Mouse (Mus musculus): ENCODE data around the gene Efcab7. TPM values are rescaled to one million over a fixed set of nuclear protein-coding genes. Genes with fewer than 3 reads are reported as not detected.

Gene Efcab7
- not detected in 2 replicates for polyA plus RNA-seq (2012; ENCODE audit: low replicate concordance)

DNA sequence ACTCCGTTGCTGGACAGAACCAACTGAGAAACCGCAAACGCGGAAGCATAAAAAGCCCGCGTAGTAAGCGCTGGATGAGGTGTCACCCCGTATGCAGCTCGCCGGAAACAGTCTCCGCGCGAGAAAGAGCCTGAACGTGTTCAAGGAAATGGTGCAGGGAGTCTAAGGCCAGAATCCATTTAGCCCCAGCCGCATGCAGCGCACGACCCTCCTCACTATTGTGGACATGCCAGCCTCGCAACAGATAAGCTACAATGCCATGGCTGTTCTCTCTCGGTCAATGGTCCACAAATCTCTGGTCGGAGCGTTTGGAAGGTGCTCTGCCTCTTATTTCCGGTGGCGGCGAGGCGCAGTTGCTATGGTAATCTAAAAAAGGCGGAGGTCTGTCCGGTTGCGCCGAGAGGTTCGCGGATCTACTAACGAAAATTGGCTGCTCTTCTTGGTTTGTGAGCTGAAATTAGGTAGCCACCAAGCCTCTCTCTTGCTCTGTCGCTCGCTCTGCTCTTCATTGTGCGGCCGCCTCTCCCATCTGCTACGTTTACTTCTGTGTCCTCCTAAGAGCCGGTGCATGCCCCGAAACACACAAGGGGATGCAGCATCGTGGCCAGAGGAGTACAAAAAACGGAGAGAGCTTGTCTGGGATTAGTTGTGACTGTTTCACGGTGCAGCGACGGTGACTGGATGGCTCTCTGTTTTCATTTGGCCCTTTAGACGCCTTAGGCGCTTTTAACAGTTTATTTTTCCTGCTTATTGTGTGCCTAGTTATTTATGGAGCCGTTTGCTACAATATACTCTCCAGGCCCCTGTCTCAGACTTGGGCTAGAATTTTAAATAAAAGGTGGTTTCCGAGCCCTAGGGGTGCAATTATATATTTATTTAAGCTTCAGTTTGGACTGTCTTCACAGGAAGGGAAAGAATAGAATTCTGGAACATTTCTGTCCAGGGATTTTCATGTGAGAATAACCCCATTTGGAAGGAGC lies at the start of gene Efcab7:
Gene Efcab7 (plus strand): TSS at position 105 of the 980 bp plus-strand sequence.

DNA sequence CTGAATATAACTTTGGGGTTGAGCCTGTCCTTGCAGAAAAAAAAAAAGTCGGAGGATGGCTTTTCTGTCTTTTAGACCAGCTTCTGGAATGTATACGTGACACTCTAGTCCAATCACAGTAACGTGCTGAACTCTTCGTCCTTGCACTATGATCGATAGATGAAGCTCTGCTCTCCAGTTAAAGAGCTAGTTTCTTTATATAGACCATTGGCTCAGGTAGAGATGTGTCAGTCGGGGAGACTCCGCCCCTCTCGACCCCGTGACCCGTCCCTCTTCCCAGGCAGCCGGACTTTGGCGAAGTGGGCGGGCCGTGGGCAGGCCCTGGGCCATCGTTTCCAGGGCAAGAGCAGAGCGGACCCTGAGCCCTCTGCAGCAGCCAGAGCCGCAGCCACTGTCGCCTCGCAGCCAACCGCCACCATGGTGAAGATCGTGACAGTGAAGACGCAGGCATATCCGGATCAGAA lies 100.2 kb downstream of the Efcab7 start, which contains the start of gene Pgm1:
Gene Pgm1 (plus strand): TSS at position 266 of the 464 bp plus-strand sequence.

GRCm38 (mm10) chr4:99929613-99930517 lies 100.9 kb downstream of the Efcab7 start, which contains the start of gene Itgb3bp:
Gene Itgb3bp, minus strand, starts transcription at chr4:99929813.

Other genes starting within 250 kb of the Efcab7 start
- gene Foxd3, start 172.9 kb upstream of the Efcab7 start, polyA plus RNA-seq (2012; ENCODE audit: low replicate concordance): 0.09 TPM in 1 of 2 replicates, not detected in the other
- gene Alg6, start 113.5 kb upstream of the Efcab7 start, polyA plus RNA-seq (2012; ENCODE audit: low replicate concordance): 0.66 and 0.73 TPM in 2 replicates
- gene Pgm1, start 100.2 kb downstream of the Efcab7 start, polyA plus RNA-seq (2012; ENCODE audit: low replicate concordance): 1.8 and 3.4 TPM in 2 replicates
- 0.10 and 0.24 TPM in 2 replicates for gene Itgb3bp, start 100.6 kb downstream of the Efcab7 start, polyA plus RNA-seq (2012; ENCODE audit: low replicate concordance)